Mouse (Mus musculus): Measurements from ENCODE around the gene Rhod. TPM values are rescaled to one million over a fixed set of nuclear protein-coding genes. Genes with fewer than 3 reads are reported as not detected.

Rhod gene
- total and polyA plus RNA-seq, 3 experiments: 0.06 TPM; not detected in 2

DNA sequence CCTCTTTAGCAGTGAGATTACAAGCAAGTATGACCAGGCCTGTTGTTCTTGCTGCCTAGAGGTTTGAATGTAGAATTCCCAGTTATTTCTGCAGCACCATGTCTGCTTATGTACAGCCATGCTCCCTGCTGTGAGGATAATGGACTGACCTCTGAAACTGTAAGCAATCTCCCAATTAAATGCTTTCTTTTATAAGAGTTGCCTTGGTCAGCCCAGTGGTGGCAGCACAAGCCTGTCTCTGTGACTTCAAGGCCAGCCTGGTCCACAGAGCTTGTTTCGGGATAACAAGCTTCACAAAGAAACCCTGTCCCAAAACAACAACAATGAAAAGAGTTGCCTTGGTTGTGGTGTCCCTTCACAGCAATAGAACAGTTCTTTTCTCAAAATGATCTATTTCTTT lies 5.5 kb downstream of the Rhod start:
- Histone ChIP-seq H3K4me3 (ENCODE audit: control insufficient read depth in 1 of 2, insufficient read depth in 1 of 2, low read depth in 2 of 2, low read length in 2 of 2) (no peak overlapping the region), H3K79me2 (ENCODE audit: control insufficient read depth, insufficient read depth, low read length, poor library complexity) (no peaks in the 10 kb centered on the region), H3K9me3 (replicated peaks; ENCODE audit: insufficient read depth, low read length) (no peaks in the 10 kb centered on the region), H3K9ac (ENCODE audit: control insufficient read depth, low read depth, low read length, poor library complexity, severe bottlenecking) (no peak overlapping the region), H3K27me3 (ENCODE audit: control insufficient read depth in 1 of 2, insufficient read depth in 2 of 2, low read length in 2 of 2) (no peaks in the 10 kb centered on the region), H3K4me1 (ENCODE audit: control insufficient read depth in 1 of 2, insufficient read depth in 2 of 2, low read length in 2 of 2) (peaks cover 0 to 7% of the 10 kb centered on the region in 2 experiments; a peak in 1 of 4 replicates), H3K36me3 (ENCODE audit: control insufficient read depth in 1 of 2, insufficient read depth in 2 of 2, low read length in 2 of 2) (no peaks in the 10 kb centered on the region), H3K27ac (ENCODE audit: control insufficient read depth, low read depth, low read length) (no peak overlapping the region)
- TF ChIP-seq MAFK (IDR thresholded peaks at IDR 0.05; ENCODE audit: borderline replicate concordance, low read depth, low read length): no peak
- TF ChIP-seq POLR2A (IDR thresholded peaks at IDR 0.05; ENCODE audit: control insufficient read depth in 1 of 2, insufficient read depth in 1 of 2, low read depth in 1 of 2, low read length in 2 of 2, poor library complexity in 1 of 2): no peak
- no peak for TF ChIP-seq BHLHE40 (IDR thresholded peaks at IDR 0.05; ENCODE audit: borderline replicate concordance, low read depth, low read length)
- TF ChIP-seq GABPA (IDR thresholded peaks at IDR 0.05; ENCODE audit: low read depth, low read length): no peak
- no peak for TF ChIP-seq SMC3 (IDR thresholded peaks at IDR 0.05; ENCODE audit: low read depth, low read length)
- no peak for TF ChIP-seq USF2 (IDR thresholded peaks at IDR 0.05; ENCODE audit: borderline replicate concordance in 1 of 2, insufficient read depth in 1 of 2, low read depth in 1 of 2, low read length in 2 of 2)
- TF ChIP-seq ZMIZ1 (IDR thresholded peaks at IDR 0.05; ENCODE audit: low read depth, low read length): no peak
- no peak for TF ChIP-seq HCFC1 (IDR thresholded peaks at IDR 0.05; ENCODE audit: low read depth, low read length)
- TF ChIP-seq ZC3H11A (IDR thresholded peaks at IDR 0.05; ENCODE audit: low read depth, low read length): no peak
- no peak for TF ChIP-seq RAD21 (IDR thresholded peaks at IDR 0.05; ENCODE audit: low read depth, low read length)
- no peak for TF ChIP-seq CHD2 (IDR thresholded peaks at IDR 0.05; ENCODE audit: low read length)
- no peak for TF ChIP-seq TCF12 (IDR thresholded peaks at IDR 0.05; ENCODE audit: low read depth, low read length)
- no peak for TF ChIP-seq MAX (IDR thresholded peaks at IDR 0.05; ENCODE audit: low read length)
- no peak for DNase-seq (ENCODE audit: low read depth, low spot score)

GRCm38 (mm10) chr19:4430091-4430620 lies 9.1 kb downstream of the Rhod start:
- Histone ChIP-seq H3K9ac (ENCODE audit: control insufficient read depth, low read depth, low read length, poor library complexity, severe bottlenecking) (no peak overlapping the region), H3K79me2 (ENCODE audit: control insufficient read depth, insufficient read depth, low read length, poor library complexity) (no peaks in the 10 kb centered on the region), H3K27ac (ENCODE audit: control insufficient read depth, low read depth, low read length) (no peak overlapping the region), H3K4me1 (ENCODE audit: control insufficient read depth in 1 of 2, insufficient read depth in 2 of 2, low read length in 2 of 2) (peaks cover 0 to 9% of the 10 kb centered on the region in 2 experiments; a peak in 2 of 4 replicates), H3K27me3 (ENCODE audit: control insufficient read depth in 1 of 2, insufficient read depth in 2 of 2, low read length in 2 of 2) (no peaks in the 10 kb centered on the region), H3K9me3 (replicated peaks; ENCODE audit: insufficient read depth, low read length) (no peaks in the 10 kb centered on the region), H3K4me3 (ENCODE audit: control insufficient read depth in 1 of 2, insufficient read depth in 1 of 2, low read depth in 2 of 2, low read length in 2 of 2) (no peak overlapping the region), H3K36me3 (ENCODE audit: control insufficient read depth in 1 of 2, insufficient read depth in 2 of 2, low read length in 2 of 2) (peaks cover 0 to 3% of the 10 kb centered on the region in 2 experiments; a peak in 1 of 4 replicates)
- TF ChIP-seq USF2 (IDR thresholded peaks at IDR 0.05; ENCODE audit: borderline replicate concordance in 1 of 2, insufficient read depth in 1 of 2, low read depth in 1 of 2, low read length in 2 of 2): no peak
- no peak for TF ChIP-seq MYB (IDR thresholded peaks at IDR 0.05; ENCODE audit: low read depth, low read length)
- TF ChIP-seq EP300 (IDR thresholded peaks at IDR 0.05; ENCODE audit: low read depth in 1 of 2, low read length in 2 of 2): no peak
- TF ChIP-seq ETS1 (IDR thresholded peaks at IDR 0.05; ENCODE audit: low read depth, low read length): no peak
- no peak for TF ChIP-seq MAZ (IDR thresholded peaks at IDR 0.05; ENCODE audit: low read depth, low read length)
- TF ChIP-seq NRF1 (IDR thresholded peaks at IDR 0.05; ENCODE audit: insufficient read depth, low read depth, low read length, poor library complexity, severe bottlenecking): no peak
- no peak for TF ChIP-seq SIN3A (IDR thresholded peaks at IDR 0.05; ENCODE audit: low read length)
- TF ChIP-seq CHD1 (IDR thresholded peaks at IDR 0.05; ENCODE audit: low read depth, low read length): no peak
- TF ChIP-seq RAD21 (IDR thresholded peaks at IDR 0.05; ENCODE audit: low read depth, low read length): no peak
- no peak for DNase-seq (ENCODE audit: low read depth, low spot score)

All from MEL (cell line).